In genomic region chr3:125270695-125271094, GRCm38 (mm10) we compare ENCODE assay signal across 1 mouse cellular context.
TF ChIP-seq lines count a peak whose summit lies in the region.

No protein-coding gene starts in this region.

TF ChIP-seq in MEL, 35 proteins besides CTCF, POLR2A, EP300 and RAD21 (continued from another document):
- TF ChIP-seq KAT2A (conservative IDR thresholded peaks at IDR 0.05; ENCODE audit: low read depth, low read length) (no peak), ELF1 (IDR thresholded peaks at IDR 0.05; ENCODE audit: low read depth, low read length) (no peak), ZKSCAN1 (IDR thresholded peaks at IDR 0.05; ENCODE audit: low read depth, low read length) (no peak; the same call in 1 of the 2 replicates), MAX (IDR thresholded peaks at IDR 0.05; ENCODE audit: low read length) (no peak), ZC3H11A (IDR thresholded peaks at IDR 0.05; ENCODE audit: low read depth, low read length) (no peak)
